Mouse (Mus musculus): Measurements from ENCODE around the gene Stmn1.
"Not testable (repeated sequence)": the region's sequence is repeated elsewhere in the genome, so short reads cannot be mapped to it uniquely, and the experiment has no call there.

Gene Stmn1

GRCm38 (mm10) chr4:134483696-134484095 lies 15.6 kb downstream of the Stmn1 start:
- in situ Hi-C loops (cut with MboI; ENCODE audit: unreplicated experiment in 2 of 2), result no loop called here

GRCm38 (mm10) chr4:134484231-134484630 lies 16.1 kb downstream of the Stmn1 start:
- in situ Hi-C loops (cut with MboI; ENCODE audit: unreplicated experiment in 2 of 2), result no loop called here

- in situ Hi-C loops (cut with MboI; ENCODE audit: unreplicated experiment in 2 of 2), result no loop called here
These were observed 17.2 kb downstream of the Stmn1 start for GRCm38 (mm10) chr4:134485151-134485900.

- in situ Hi-C loops (cut with MboI; ENCODE audit: unreplicated experiment in 2 of 2), result no loop called here
These were observed 20.1 kb downstream of the Stmn1 start for GRCm38 (mm10) chr4:134488211-134488610.

- in situ Hi-C loops (cut with MboI; ENCODE audit: unreplicated experiment in 2 of 2), result no loop called here
These were observed 22.0 kb downstream of the Stmn1 start for GRCm38 (mm10) chr4:134489986-134490665.

- in situ Hi-C loops (cut with MboI; ENCODE audit: unreplicated experiment in 2 of 2), result no loop called here
These were observed 23.6 kb downstream of the Stmn1 start for GRCm38 (mm10) chr4:134491716-134492115.

- in situ Hi-C loops (cut with MboI; ENCODE audit: unreplicated experiment in 2 of 2), result not testable (repeated sequence)
These were observed 26.0 kb downstream of the Stmn1 start for GRCm38 (mm10) chr4:134494161-134494560.

GRCm38 (mm10) chr4:134494780-134495545 lies 26.8 kb downstream of the Stmn1 start:
- in situ Hi-C loops (cut with MboI; ENCODE audit: unreplicated experiment in 2 of 2), result no loop called here

GRCm38 (mm10) chr4:134495546-134495923 lies 27.4 kb downstream of the Stmn1 start:
- in situ Hi-C loops (cut with MboI; ENCODE audit: unreplicated experiment in 2 of 2), result no loop called here

GRCm38 (mm10) chr4:134496595-134497210 lies 28.6 kb downstream of the Stmn1 start, which contains the start of gene Paqr7:
Gene Paqr7 (plus strand): TSS chr4:134496697.
- in situ Hi-C loops (cut with MboI; ENCODE audit: unreplicated experiment in 2 of 2), result no loop called here

GRCm38 (mm10) chr4:134497223-134497622 lies 29.1 kb downstream of the Stmn1 start:
- in situ Hi-C loops (cut with MboI; ENCODE audit: unreplicated experiment in 2 of 2), result no loop called here

- in situ Hi-C loops (cut with MboI; ENCODE audit: unreplicated experiment in 2 of 2), result no loop called here
These were observed 30.0 kb downstream of the Stmn1 start for GRCm38 (mm10) chr4:134497986-134498731.

- in situ Hi-C loops (cut with MboI; ENCODE audit: unreplicated experiment in 2 of 2), result not testable (repeated sequence)
These were observed 30.9 kb downstream of the Stmn1 start for GRCm38 (mm10) chr4:134498983-134499382.

GRCm38 (mm10) chr4:134501095-134501494 lies 33.0 kb downstream of the Stmn1 start:
- in situ Hi-C loops (cut with MboI; ENCODE audit: unreplicated experiment in 2 of 2), result no loop called here

GRCm38 (mm10) chr4:134503686-134504357 lies 35.7 kb downstream of the Stmn1 start:
- in situ Hi-C loops (cut with MboI; ENCODE audit: unreplicated experiment in 2 of 2), result no loop called here

GRCm38 (mm10) chr4:134505303-134505789 lies 37.2 kb downstream of the Stmn1 start:
- in situ Hi-C loops (cut with MboI; ENCODE audit: unreplicated experiment in 2 of 2), result no loop called here

GRCm38 (mm10) chr4:134505966-134506594 lies 38.0 kb downstream of the Stmn1 start:
- in situ Hi-C loops (cut with MboI; ENCODE audit: unreplicated experiment in 2 of 2), result no loop called here

- in situ Hi-C loops (cut with MboI; ENCODE audit: unreplicated experiment in 2 of 2), result no loop called here
These were observed 38.6 kb downstream of the Stmn1 start for GRCm38 (mm10) chr4:134506713-134507112.

GRCm38 (mm10) chr4:134510396-134510795 lies 42.3 kb downstream of the Stmn1 start:
- in situ Hi-C loops (cut with MboI; ENCODE audit: unreplicated experiment in 2 of 2), result no loop called here
